Mouse (Mus musculus): ENCODE results near the gene Scoc. TPM values are rescaled to one million over a fixed set of nuclear protein-coding genes. Genes with fewer than 3 reads are reported as not detected.

Scoc gene
- total and polyA plus RNA-seq, 3 experiments: 14.7 to 29.5 TPM; not detected in 1

GRCm38 (mm10) chr8:83423032-83423825, 35.0 kb downstream of the Scoc start (continued):
- TF ChIP-seq POLR2AphosphoS5 (IDR thresholded peaks at IDR 0.05; ENCODE audit: borderline replicate concordance, low read depth, low read length) (no peak), TBP (IDR thresholded peaks at IDR 0.05; ENCODE audit: low read depth, low read length) (no peak), ZMIZ1 (IDR thresholded peaks at IDR 0.05; ENCODE audit: low read depth, low read length) (no peak), GABPA (IDR thresholded peaks at IDR 0.05; ENCODE audit: low read depth, low read length) (no peak), USF1 (IDR thresholded peaks at IDR 0.05; ENCODE audit: low read depth, low read length) (no peak), MAZ (IDR thresholded peaks at IDR 0.05; ENCODE audit: low read depth, low read length) (no peak), ETS1 (IDR thresholded peaks at IDR 0.05; ENCODE audit: low read depth, low read length) (peak; percentile 86), MAX (IDR thresholded peaks at IDR 0.05; ENCODE audit: low read length) (no peak; the same call in 1 of the 2 replicates), SMC3 (IDR thresholded peaks at IDR 0.05; ENCODE audit: low read depth, low read length) (no peak)

GRCm38 (mm10) chr8:83421354-83421753, 36.8 kb downstream of the Scoc start:
- no peaks in the 10 kb centered on the region for H3K79me2 ChIP-seq (ENCODE audit: control insufficient read depth, insufficient read depth, low read length, poor library complexity)
- TF ChIP-seq ZNF384 (IDR thresholded peaks at IDR 0.05; ENCODE audit: low read depth, low read length) (no peak), MAX (IDR thresholded peaks at IDR 0.05; ENCODE audit: low read length) (no peak), MAZ (IDR thresholded peaks at IDR 0.05; ENCODE audit: low read depth, low read length) (no peak), ZKSCAN1 (IDR thresholded peaks at IDR 0.05; ENCODE audit: low read depth, low read length) (no peak), USF2 (IDR thresholded peaks at IDR 0.05; ENCODE audit: borderline replicate concordance in 1 of 2, insufficient read depth in 1 of 2, low read depth in 1 of 2, low read length in 2 of 2) (no peak), POLR2AphosphoS2 (IDR thresholded peaks at IDR 0.05; ENCODE audit: low read length) (no peak), POLR2AphosphoS5 (IDR thresholded peaks at IDR 0.05; ENCODE audit: borderline replicate concordance, low read depth, low read length) (no peak)
- H3K9ac ChIP-seq (ENCODE audit: control insufficient read depth, low read depth, low read length, poor library complexity, severe bottlenecking): no peak overlapping the region
- H3K4me1 ChIP-seq (ENCODE audit: control insufficient read depth in 1 of 2, insufficient read depth in 2 of 2, low read length in 2 of 2): peaks cover 10 to 30% of the 10 kb centered on the region in 2 experiments
- H3K27me3 ChIP-seq (ENCODE audit: control insufficient read depth in 1 of 2, insufficient read depth in 2 of 2, low read length in 2 of 2): no peaks in the 10 kb centered on the region
- no peaks in the 10 kb centered on the region for H3K9me3 ChIP-seq (replicated peaks; ENCODE audit: insufficient read depth, low read length)
- no peak overlapping the region for H3K27ac ChIP-seq (ENCODE audit: control insufficient read depth, low read depth, low read length)
- H3K4me3 ChIP-seq (ENCODE audit: control insufficient read depth in 1 of 2, insufficient read depth in 1 of 2, low read depth in 2 of 2, low read length in 2 of 2): no peak overlapping the region
- no peak for DNase-seq (ENCODE audit: low read depth, low spot score)
- H3K36me3 ChIP-seq (ENCODE audit: control insufficient read depth in 1 of 2, insufficient read depth in 2 of 2, low read length in 2 of 2): peaks cover 0 to 20% of the 10 kb centered on the region in 2 experiments; a peak in 2 of 4 replicates

- peaks cover 3 to 14% of the 10 kb centered on the region in 2 experiments for H3K4me1 ChIP-seq (ENCODE audit: control insufficient read depth in 1 of 2, insufficient read depth in 2 of 2, low read length in 2 of 2)
- H3K9ac ChIP-seq (ENCODE audit: control insufficient read depth, low read depth, low read length, poor library complexity, severe bottlenecking): no peak overlapping the region
- H3K36me3 ChIP-seq (ENCODE audit: control insufficient read depth in 1 of 2, insufficient read depth in 2 of 2, low read length in 2 of 2): peaks cover 0 to 6% of the 10 kb centered on the region in 2 experiments; a peak in 1 of 4 replicates
- no peak overlapping the region for H3K4me3 ChIP-seq (ENCODE audit: control insufficient read depth in 1 of 2, insufficient read depth in 1 of 2, low read depth in 2 of 2, low read length in 2 of 2)
- no peaks in the 10 kb centered on the region for H3K9me3 ChIP-seq (replicated peaks; ENCODE audit: insufficient read depth, low read length)
- H3K79me2 ChIP-seq (ENCODE audit: control insufficient read depth, insufficient read depth, low read length, poor library complexity): no peaks in the 10 kb centered on the region
- H3K27me3 ChIP-seq (ENCODE audit: control insufficient read depth in 1 of 2, insufficient read depth in 2 of 2, low read length in 2 of 2): no peaks in the 10 kb centered on the region
- DNase-seq (ENCODE audit: low read depth, low spot score): no peak
- H3K27ac ChIP-seq (ENCODE audit: control insufficient read depth, low read depth, low read length): no peak overlapping the region
- no peak for TF ChIP-seq GATA1 (IDR thresholded peaks at IDR 0.05; ENCODE audit: low read depth, low read length)
- no peak for TF ChIP-seq ZKSCAN1 (IDR thresholded peaks at IDR 0.05; ENCODE audit: low read depth, low read length)
- no peak for TF ChIP-seq MYC (IDR thresholded peaks at IDR 0.05; ENCODE audit: low read depth, low read length)
- TF ChIP-seq NRF1 (IDR thresholded peaks at IDR 0.05; ENCODE audit: insufficient read depth, low read depth, low read length, poor library complexity, severe bottlenecking): no peak
- TF ChIP-seq SMC3 (IDR thresholded peaks at IDR 0.05; ENCODE audit: low read depth, low read length): no peak
- TF ChIP-seq ETS1 (IDR thresholded peaks at IDR 0.05; ENCODE audit: low read depth, low read length): no peak
- no peak for TF ChIP-seq MAFK (IDR thresholded peaks at IDR 0.05; ENCODE audit: borderline replicate concordance, low read depth, low read length)
- TF ChIP-seq POLR2AphosphoS2 (IDR thresholded peaks at IDR 0.05; ENCODE audit: low read length): no peak
- TF ChIP-seq BHLHE40 (IDR thresholded peaks at IDR 0.05; ENCODE audit: borderline replicate concordance, low read depth, low read length): no peak
- no peak for TF ChIP-seq CHD2 (IDR thresholded peaks at IDR 0.05; ENCODE audit: low read length)
- TF ChIP-seq HCFC1 (IDR thresholded peaks at IDR 0.05; ENCODE audit: low read depth, low read length): no peak
- TF ChIP-seq KAT2A (conservative IDR thresholded peaks at IDR 0.05; ENCODE audit: low read depth, low read length): no peak
- no peak for TF ChIP-seq CTCF (IDR thresholded peaks at IDR 0.05 in 2 of 3, conservative IDR thresholded peaks at IDR 0.05 in 1 of 3; ENCODE audit: control insufficient read depth in 1 of 3, insufficient read depth in 1 of 3, low read depth in 2 of 3, low read length in 3 of 3, poor library complexity in 1 of 3, severe bottlenecking in 1 of 3)
- TF ChIP-seq ELF1 (IDR thresholded peaks at IDR 0.05; ENCODE audit: low read depth, low read length): no peak
- no peak for TF ChIP-seq RAD21 (IDR thresholded peaks at IDR 0.05; ENCODE audit: low read depth, low read length)
- TF ChIP-seq USF2 (IDR thresholded peaks at IDR 0.05; ENCODE audit: borderline replicate concordance in 1 of 2, insufficient read depth in 1 of 2, low read depth in 1 of 2, low read length in 2 of 2): no peak
- no peak for TF ChIP-seq ZNF384 (IDR thresholded peaks at IDR 0.05; ENCODE audit: low read depth, low read length)
These were observed 39.2 kb downstream of the Scoc start for GRCm38 (mm10) chr8:83418805-83419516.

Data from MEL (cell line).